Mouse (Mus musculus) midbrain, embryonic 11.5 days (tissue): ENCODE data around the gene Ihh. TPM values are rescaled to one million over a fixed set of nuclear protein-coding genes. Genes with fewer than 3 reads are reported as not detected.

Experiments used
- ATAC-seq: fragments of 200-750 bp; cut with Nextera tagmentation; 2 replicates; pipeline ENCODE4 v1.8.0; 2017; ENCODE audit warnings: moderate TSS enrichment, moderate library complexity; ENCODE audit not compliant: low FRiP score
- DNase-seq: peaks from one replicate; pipeline ENCODE4 v3.0.0; 2015; ENCODE audit warnings: low spot score; ENCODE audit errors: missing footprints
- H3K27ac ChIP-seq: fragments of 300-500 bp; sonication (generic); 2 replicates; pipeline ENCODE4 v1.5.1; 2014; ENCODE audit warnings: low read depth, low read length
- H3K27me3 ChIP-seq: fragments of 300-500 bp; sonication (generic); 2 replicates; pipeline ENCODE4 v1.6.1; 2014; ENCODE audit warnings: mild to moderate bottlenecking, low read length, moderate library complexity, mixed read lengths; ENCODE audit not compliant: control insufficient read depth, insufficient read depth
- H3K36me3 ChIP-seq: fragments of 300-500 bp; sonication (generic); 2 replicates; pipeline ENCODE4 v1.6.1; 2014; ENCODE audit warnings: mild to moderate bottlenecking, low read length, moderate library complexity, mixed read lengths; ENCODE audit not compliant: control insufficient read depth, insufficient read depth
- H3K4me1 ChIP-seq: fragments of 300-500 bp; sonication (generic); 2 replicates; pipeline ENCODE4 v1.6.1; 2014; ENCODE audit warnings: low read length; ENCODE audit not compliant: control insufficient read depth, insufficient read depth
- H3K4me2 ChIP-seq: fragments of 300-500 bp; sonication (generic); 2 replicates; pipeline ENCODE4 v1.6.1; 2014; ENCODE audit warnings: mild to moderate bottlenecking, moderate library complexity
- H3K4me3 ChIP-seq: fragments of 300-500 bp; sonication (generic); 2 replicates; pipeline ENCODE4 v1.5.1; 2014; ENCODE audit warnings: low read depth, low read length
- H3K9ac ChIP-seq: fragments of 300-500 bp; sonication (generic); 2 replicates; pipeline ENCODE4 v1.6.1; 2014; ENCODE audit warnings: low read length
- H3K9me3 ChIP-seq: fragments of 300-500 bp; sonication (generic); 2 replicates; pipeline ENCODE4 v1.6.1; 2016; ENCODE audit warnings: low read length; ENCODE audit not compliant: control insufficient read depth
- WGBS: fragments of 180-500 bp; shearing (Covaris S2); extraction: QIAGEN DNeasy Blood & Tissue Kit; methylation state at CpG from one replicate; pipeline ENCODE4 v1.1.7; 2014; 5-methylcytosine and 5-hydroxymethylcytosine counted together
- polyA plus RNA-seq: library from polyadenylated mRNA; unstranded; fragments of >200 nt; fragmentation: Nextera tagmentation; extraction: Ambion mirVana; gene quantifications from 2 replicates; pipeline ENCODE4 v1.2.1, GENCODE M21; 2014

The Ihh gene
- polyA plus RNA-seq, 1 experiment from 2014 or later: 0.22 TPM

DNA sequence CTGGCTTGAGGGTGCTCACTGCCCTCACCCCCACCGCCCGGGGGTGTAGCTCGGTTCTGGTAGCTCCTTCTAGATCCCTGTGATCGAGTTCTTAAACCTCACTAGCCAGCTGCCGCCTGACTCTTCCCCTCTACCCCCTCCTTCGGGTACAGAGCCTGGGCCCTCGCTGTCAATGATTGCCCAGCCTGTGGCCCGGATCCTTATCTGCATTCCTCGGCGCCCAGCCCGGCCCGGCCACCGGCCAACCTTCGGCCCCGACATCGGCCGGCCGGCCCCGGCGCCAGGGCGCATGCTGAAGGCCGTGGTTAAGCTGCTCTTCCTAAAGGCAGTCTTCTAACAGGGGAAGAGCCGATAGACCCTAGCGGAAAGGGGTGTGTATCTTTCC lies 1.8 kb downstream of the Ihh start:
- no peak overlapping the region for H3K9ac ChIP-seq
- no peaks in the 10 kb centered on the region for H3K9me3 ChIP-seq
- H3K27ac ChIP-seq: no peak overlapping the region
- H3K36me3 ChIP-seq: no peaks in the 10 kb centered on the region
- ATAC-seq (no peak), DNase-seq (peak; percentile 88)
- H3K4me1 ChIP-seq: peaks cover 16% of the 10 kb centered on the region
- no peak overlapping the region for H3K4me2 ChIP-seq
- H3K27me3 ChIP-seq: peaks cover 79% of the 10 kb centered on the region
- no peak overlapping the region for H3K4me3 ChIP-seq
- 3% methylated on average over 24 of the region's 24 CpGs for WGBS

GRCm38 (mm10) chr1:74948784-74949665 lies 2.4 kb downstream of the Ihh start:
- H3K9ac ChIP-seq: no peak overlapping the region
- ATAC-seq (peak; percentile 54; the same call in 1 of the 2 replicates), DNase-seq (peak; percentile 96)
- WGBS: 2% methylated on average over 20 of the region's 20 CpGs
- no peak overlapping the region for H3K4me2 ChIP-seq
- H3K27ac ChIP-seq: no peak overlapping the region
- no peaks in the 10 kb centered on the region for H3K9me3 ChIP-seq
- H3K4me1 ChIP-seq: peaks cover 16% of the 10 kb centered on the region
- no peak overlapping the region for H3K4me3 ChIP-seq
- no peaks in the 10 kb centered on the region for H3K36me3 ChIP-seq
- H3K27me3 ChIP-seq: peaks cover 77% of the 10 kb centered on the region

GRCm38 (mm10) chr1:74947986-74948670 lies 3.3 kb downstream of the Ihh start:
- Histone ChIP-seq H3K27ac (no peak overlapping the region), H3K9ac (peak overlapping the region; percentile 43; the same call in 1 of the 2 replicates), H3K4me2 (peak overlapping the region; percentile 48), H3K4me1 (peaks cover 16% of the 10 kb centered on the region), H3K4me3 (peak overlapping the region; percentile 26), H3K9me3 (no peaks in the 10 kb centered on the region), H3K27me3 (peaks cover 68% of the 10 kb centered on the region), H3K36me3 (no peaks in the 10 kb centered on the region)
- 2% methylated on average over 39 of the region's 41 CpGs for WGBS
- ATAC-seq (0 out of 2 replicates have a peak, but pooled peaks have one; percentile 25), DNase-seq (peak; percentile 93)

GRCm38 (mm10) chr1:74941651-74942360 lies 9.7 kb downstream of the Ihh start:
- no peak overlapping the region for H3K9ac ChIP-seq
- WGBS: 60% methylated on average over 12 of the region's 12 CpGs
- H3K27ac ChIP-seq: no peak overlapping the region
- H3K9me3 ChIP-seq: no peaks in the 10 kb centered on the region
- peaks cover 9% of the 10 kb centered on the region for H3K27me3 ChIP-seq
- H3K4me2 ChIP-seq: no peak overlapping the region
- no peaks in the 10 kb centered on the region for H3K36me3 ChIP-seq
- peak; percentile 69 for DNase-seq
- no peaks in the 10 kb centered on the region for H3K4me1 ChIP-seq
- H3K4me3 ChIP-seq: no peak overlapping the region
- no peak for ATAC-seq

GRCm38 (mm10) chr1:74939762-74940161 lies 11.7 kb downstream of the Ihh start:
- no peaks in the 10 kb centered on the region for H3K36me3 ChIP-seq
- H3K27ac ChIP-seq: no peak overlapping the region
- H3K9me3 ChIP-seq: no peaks in the 10 kb centered on the region
- DNase-seq (peak; percentile 78), ATAC-seq (no peak)
- no peak overlapping the region for H3K9ac ChIP-seq
- H3K4me1 ChIP-seq: no peaks in the 10 kb centered on the region
- no peak overlapping the region for H3K4me3 ChIP-seq
- WGBS: 4% methylated on average over 3 of the region's 3 CpGs
- no peaks in the 10 kb centered on the region for H3K27me3 ChIP-seq
- H3K4me2 ChIP-seq: no peak overlapping the region

DNA sequence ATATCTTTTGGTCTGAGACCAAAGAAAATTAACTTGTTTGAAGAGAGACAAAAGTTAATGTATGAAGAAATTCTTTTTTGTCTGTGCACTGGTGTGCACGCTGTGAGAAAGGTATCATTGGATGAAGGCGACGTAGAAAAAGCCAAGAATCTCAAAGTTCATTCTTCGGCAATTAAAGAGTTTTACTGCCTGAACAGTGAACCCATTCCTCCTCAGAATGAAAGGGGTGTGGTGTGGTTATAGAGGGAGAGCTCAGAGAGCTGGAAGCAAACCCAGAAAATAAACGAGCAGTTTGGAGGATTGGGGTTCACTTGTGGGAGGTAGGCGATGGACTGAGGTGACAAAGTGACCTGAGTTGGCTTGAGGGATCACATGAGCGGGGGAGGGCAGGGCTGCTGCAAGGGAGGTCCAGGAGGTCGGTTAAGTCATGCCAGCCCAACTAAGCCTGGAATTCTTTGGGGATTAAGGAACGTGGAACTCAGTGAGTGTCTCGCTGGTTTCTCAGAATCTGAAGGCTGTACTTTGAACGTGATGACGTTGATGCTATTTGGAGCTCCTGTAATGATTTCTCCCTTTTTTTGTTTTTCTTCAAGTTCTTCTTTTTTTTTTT lies 15.1 kb downstream of the Ihh start:
- Histone ChIP-seq H3K9me3 (no peaks in the 10 kb centered on the region), H3K4me1 (no peaks in the 10 kb centered on the region), H3K4me2 (no peak overlapping the region), H3K27ac (no peak overlapping the region), H3K4me3 (no peak overlapping the region), H3K36me3 (no peaks in the 10 kb centered on the region), H3K27me3 (no peaks in the 10 kb centered on the region), H3K9ac (no peak overlapping the region)
- ATAC-seq (no peak), DNase-seq (peak; percentile 76)
- WGBS: 38% methylated on average over 12 of the region's 12 CpGs

DNA sequence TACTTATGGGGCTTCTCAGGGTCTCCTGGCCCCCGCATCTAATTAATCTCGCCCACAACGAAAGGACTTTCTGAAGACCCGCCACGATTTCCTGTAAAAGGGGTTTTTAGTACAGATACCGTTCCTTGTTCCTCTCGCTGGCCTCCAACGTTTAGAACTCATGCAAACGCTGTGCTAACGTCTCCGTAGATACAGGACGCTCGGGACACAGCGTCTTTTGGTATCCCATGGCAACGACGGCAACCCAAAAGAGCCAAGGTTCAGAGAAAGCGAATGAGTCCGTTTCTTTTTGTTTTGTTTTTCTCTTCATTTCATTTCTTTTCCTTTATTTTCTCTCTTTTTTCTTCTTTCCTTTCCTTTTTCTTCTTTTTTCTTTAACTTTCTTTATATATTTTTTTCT lies 16.1 kb downstream of the Ihh start, which contains the start of gene Cfap65:
Cfap65 (minus strand) TSS at position 198 of the 400 bp plus-strand sequence.
- peak within 1 kb of the TSS; percentile 32 for H3K4me3 ChIP-seq
- H3K27me3 ChIP-seq: no peaks in the 10 kb centered on the region
- no peak within 1 kb of the TSS for H3K27ac ChIP-seq
- no peaks in the 10 kb centered on the region for H3K36me3 ChIP-seq
- 3% methylated on average over 18 of the region's 18 CpGs for WGBS
- peak; percentile 57; the same call in 1 of the 2 replicates for ATAC-seq
- H3K4me1 ChIP-seq: no peaks in the 10 kb centered on the region
- H3K9ac ChIP-seq: no peak within 1 kb of the TSS
- peak; percentile 95 for DNase-seq
- peak within 1 kb of the TSS; percentile 62 for H3K4me2 ChIP-seq
- H3K9me3 ChIP-seq: no peaks in the 10 kb centered on the region

GRCm38 (mm10) chr1:74927621-74928296 lies 23.7 kb downstream of the Ihh start:
- ATAC-seq (no peak), DNase-seq (peak; percentile 39)
- H3K9me3 ChIP-seq: no peaks in the 10 kb centered on the region
- no peak overlapping the region for H3K4me2 ChIP-seq
- WGBS: 87% methylated on average over 9 of the region's 9 CpGs
- H3K4me1 ChIP-seq: no peaks in the 10 kb centered on the region
- no peaks in the 10 kb centered on the region for H3K27me3 ChIP-seq
- no peaks in the 10 kb centered on the region for H3K36me3 ChIP-seq
- no peak overlapping the region for H3K27ac ChIP-seq
- H3K4me3 ChIP-seq: no peak overlapping the region
- no peak overlapping the region for H3K9ac ChIP-seq
